Mouse (Mus musculus): Measurements from ENCODE around the gene Sh3bgrl2. TPM values are rescaled to one million over a fixed set of nuclear protein-coding genes. Genes with fewer than 3 reads are reported as not detected.

Gene Sh3bgrl2
- polyA plus RNA-seq, 1 experiment from 2014 or later: 33.4 TPM

Other genes starting within 250 kb of the Sh3bgrl2 start
- gene Lca5, start 107.2 kb upstream of the Sh3bgrl2 start, polyA plus RNA-seq (2018): 1.9 to 3.9 TPM (median 2.0 TPM) in 3 replicates